Mouse (Mus musculus): ENCODE results near the gene Mllt3.

DNA sequence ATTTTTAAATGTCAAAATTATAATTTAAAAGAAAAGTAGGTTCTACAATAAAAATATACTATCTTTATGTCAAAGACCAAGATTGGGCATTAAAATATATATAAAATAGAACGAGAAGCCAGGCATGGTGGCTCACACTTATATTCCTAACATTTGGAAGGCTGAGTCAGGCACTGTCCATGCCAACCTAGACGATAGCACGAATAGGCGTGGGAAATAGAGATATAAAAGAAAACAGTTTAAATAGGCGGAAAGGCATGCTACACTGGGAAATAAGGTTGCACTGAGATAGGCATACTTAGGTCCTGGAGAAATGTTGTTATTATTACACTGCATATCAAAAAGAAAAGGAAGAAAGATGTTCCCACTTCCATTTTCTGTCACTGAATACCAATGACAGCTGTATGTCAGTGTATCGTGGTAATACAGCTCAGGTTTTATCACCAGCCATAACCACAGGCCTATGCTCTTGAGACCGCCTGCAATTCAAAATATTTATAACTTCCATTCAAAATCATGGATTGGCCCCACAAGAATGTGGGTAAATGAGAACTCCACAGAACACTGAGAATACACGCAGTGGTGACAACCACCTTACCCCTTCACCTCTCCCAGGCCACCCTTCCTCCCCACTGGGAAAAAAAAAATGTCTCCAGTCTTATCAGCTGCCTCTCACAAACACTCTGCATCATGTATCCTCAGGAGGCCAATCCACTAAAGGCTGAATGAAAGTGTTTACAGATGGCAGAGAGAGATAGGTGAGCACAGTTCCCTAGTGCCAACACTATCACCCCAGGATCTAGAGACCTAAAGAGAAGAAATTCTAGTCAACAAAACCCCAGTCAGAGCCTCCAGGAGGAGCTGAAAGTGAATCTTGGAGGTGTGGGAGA lies 102.6 kb downstream of the Mllt3 start:
- no peak for TF ChIP-seq POLR2A (IDR thresholded peaks at IDR 0.05; ENCODE audit: borderline replicate concordance, extremely low read depth, insufficient read depth, insufficient read length, poor library complexity, severe bottlenecking)
- no peak for TF ChIP-seq CTCF (IDR thresholded peaks at IDR 0.05; ENCODE audit: borderline replicate concordance, extremely low read depth, insufficient read depth, insufficient read length)
